Mouse (Mus musculus): ENCODE results near the gene Afm. TPM values are rescaled to one million over a fixed set of nuclear protein-coding genes. Genes with fewer than 3 reads are reported as not detected.

The Afm gene
- polyA plus RNA-seq, 1 experiment from 2014 or later: 2.2 TPM

GRCm38 (mm10) chr5:90478886-90479285 is 39.8 kb upstream of the Afm start:
- Histone ChIP-seq H3K27me3 (ENCODE audit: control insufficient read depth, insufficient read depth, low read length) (no peaks in the 10 kb centered on the region), H3K4me3 (ENCODE audit: low read depth, low read length) (no peak overlapping the region), H3K4me2 (replicated peaks; ENCODE audit: low read depth) (no peak overlapping the region), H3K27ac (replicated peaks) (no peak overlapping the region), H3K4me1 (replicated peaks; ENCODE audit: control insufficient read depth, insufficient read depth) (no peaks in the 10 kb centered on the region), H3K9me3 (ENCODE audit: control insufficient read depth, low read length) (no peaks in the 10 kb centered on the region), H3K9ac (ENCODE audit: low read length) (no peak overlapping the region), H3K36me3 (ENCODE audit: control insufficient read depth, insufficient read depth, low read length) (no peaks in the 10 kb centered on the region)
- TF ChIP-seq EP300 (optimal IDR thresholded peaks at IDR 0.05) (no peak), CTCF (IDR thresholded peaks at IDR 0.05; ENCODE audit: low read depth) (no peak)
- 81% methylated on average over 1 of the region's 1 CpGs for WGBS
- no peak for DNase-seq (ENCODE audit: low spot score)
- ATAC-seq (ENCODE audit: low FRiP score, low TSS enrichment): no peak

GRCm38 (mm10) chr5:90485597-90485996 is 33.1 kb upstream of the Afm start:
- DNase-seq (ENCODE audit: low spot score): no peak

GRCm38 (mm10) chr5:90488323-90488722 is 30.4 kb upstream of the Afm start:
- Histone ChIP-seq H3K27ac (replicated peaks) (no peak overlapping the region), H3K4me3 (ENCODE audit: low read depth, low read length) (no peak overlapping the region), H3K9me3 (ENCODE audit: control insufficient read depth, low read length) (no peaks in the 10 kb centered on the region), H3K9ac (ENCODE audit: low read length) (no peak overlapping the region), H3K4me1 (replicated peaks; ENCODE audit: control insufficient read depth, insufficient read depth) (no peaks in the 10 kb centered on the region), H3K4me2 (replicated peaks; ENCODE audit: low read depth) (no peak overlapping the region), H3K27me3 (ENCODE audit: control insufficient read depth, insufficient read depth, low read length) (no peaks in the 10 kb centered on the region), H3K36me3 (ENCODE audit: control insufficient read depth, insufficient read depth, low read length) (no peaks in the 10 kb centered on the region)
- ATAC-seq (ENCODE audit: low FRiP score, low TSS enrichment) (peak; percentile 78), DNase-seq (ENCODE audit: low spot score) (peak; percentile 24)
- no peak for TF ChIP-seq CTCF (IDR thresholded peaks at IDR 0.05; ENCODE audit: low read depth)
- no peak for TF ChIP-seq EP300 (optimal IDR thresholded peaks at IDR 0.05)
- 48% methylated on average over 7 of the region's 7 CpGs for WGBS

More at GRCm38 (mm10) chr5:90485597-90485996, 33.1 kb upstream of the Afm start:
- Histone ChIP-seq H3K4me1 (replicated peaks; ENCODE audit: control insufficient read depth, insufficient read depth) (no peaks in the 10 kb centered on the region), H3K27ac (replicated peaks) (no peak overlapping the region), H3K9ac (ENCODE audit: low read length) (no peak overlapping the region), H3K4me2 (replicated peaks; ENCODE audit: low read depth) (no peak overlapping the region), H3K36me3 (ENCODE audit: control insufficient read depth, insufficient read depth, low read length) (no peaks in the 10 kb centered on the region), H3K4me3 (ENCODE audit: low read depth, low read length) (no peak overlapping the region), H3K27me3 (ENCODE audit: control insufficient read depth, insufficient read depth, low read length) (no peaks in the 10 kb centered on the region), H3K9me3 (ENCODE audit: control insufficient read depth, low read length) (no peaks in the 10 kb centered on the region)
- ATAC-seq (ENCODE audit: low FRiP score, low TSS enrichment): no peak
- no peak for TF ChIP-seq EP300 (optimal IDR thresholded peaks at IDR 0.05)
- no peak for TF ChIP-seq CTCF (IDR thresholded peaks at IDR 0.05; ENCODE audit: low read depth)
- WGBS: 68% methylated on average over 7 of the region's 7 CpGs

GRCm38 (mm10) chr5:90490518-90490917 is 28.2 kb upstream of the Afm start, which contains the start of gene Afp:
Gene Afp (plus strand): TSS chr5:90490737.
- Histone ChIP-seq H3K4me2 (replicated peaks; ENCODE audit: low read depth) (no peak within 1 kb of the TSS; the same call in 1 of the 2 replicates), H3K27ac (replicated peaks) (no peak within 1 kb of the TSS), H3K4me1 (replicated peaks; ENCODE audit: control insufficient read depth, insufficient read depth) (no peaks in the 10 kb centered on the region), H3K9ac (ENCODE audit: low read length) (no peak within 1 kb of the TSS), H3K36me3 (ENCODE audit: control insufficient read depth, insufficient read depth, low read length) (no peaks in the 10 kb centered on the region), H3K27me3 (ENCODE audit: control insufficient read depth, insufficient read depth, low read length) (no peaks in the 10 kb centered on the region), H3K9me3 (ENCODE audit: control insufficient read depth, low read length) (no peaks in the 10 kb centered on the region), H3K4me3 (ENCODE audit: low read depth, low read length) (no peak within 1 kb of the TSS)
- TF ChIP-seq CTCF (IDR thresholded peaks at IDR 0.05; ENCODE audit: low read depth) (no peak), EP300 (optimal IDR thresholded peaks at IDR 0.05) (no peak)
- 83% methylated on average over 7 of the region's 7 CpGs for WGBS
- ATAC-seq (ENCODE audit: low FRiP score, low TSS enrichment) (no peak), DNase-seq (ENCODE audit: low spot score) (no peak)

- no peak overlapping the region for H3K4me2 ChIP-seq (replicated peaks; ENCODE audit: low read depth)
- no peak overlapping the region for H3K4me3 ChIP-seq (ENCODE audit: low read depth, low read length)
- 86% methylated on average over 9 of the region's 9 CpGs for WGBS
- H3K27me3 ChIP-seq (ENCODE audit: control insufficient read depth, insufficient read depth, low read length): no peaks in the 10 kb centered on the region
- TF ChIP-seq EP300 (optimal IDR thresholded peaks at IDR 0.05): no peak
- no peak for TF ChIP-seq CTCF (IDR thresholded peaks at IDR 0.05; ENCODE audit: low read depth)
- no peaks in the 10 kb centered on the region for H3K4me1 ChIP-seq (replicated peaks; ENCODE audit: control insufficient read depth, insufficient read depth)
- no peaks in the 10 kb centered on the region for H3K9me3 ChIP-seq (ENCODE audit: control insufficient read depth, low read length)
- DNase-seq (ENCODE audit: low spot score): no peak
- no peak for ATAC-seq (ENCODE audit: low FRiP score, low TSS enrichment)
- H3K9ac ChIP-seq (ENCODE audit: low read length): no peak overlapping the region
- H3K27ac ChIP-seq (replicated peaks): no peak overlapping the region
- H3K36me3 ChIP-seq (ENCODE audit: control insufficient read depth, insufficient read depth, low read length): no peaks in the 10 kb centered on the region
These were observed 26.3 kb upstream of the Afm start for GRCm38 (mm10) chr5:90492440-90492839.

- no peaks in the 10 kb centered on the region for H3K36me3 ChIP-seq (ENCODE audit: control insufficient read depth, insufficient read depth, low read length)
- H3K9ac ChIP-seq (ENCODE audit: low read length): no peak overlapping the region
- ATAC-seq (ENCODE audit: low FRiP score, low TSS enrichment) (no peak), DNase-seq (ENCODE audit: low spot score) (no peak)
- H3K27ac ChIP-seq (replicated peaks): no peak overlapping the region
- H3K27me3 ChIP-seq (ENCODE audit: control insufficient read depth, insufficient read depth, low read length): no peaks in the 10 kb centered on the region
- H3K9me3 ChIP-seq (ENCODE audit: control insufficient read depth, low read length): no peaks in the 10 kb centered on the region
- WGBS: 89% methylated on average over 4 of the region's 4 CpGs
- no peak for TF ChIP-seq EP300 (optimal IDR thresholded peaks at IDR 0.05)
- no peak for TF ChIP-seq CTCF (IDR thresholded peaks at IDR 0.05; ENCODE audit: low read depth)
- no peaks in the 10 kb centered on the region for H3K4me1 ChIP-seq (replicated peaks; ENCODE audit: control insufficient read depth, insufficient read depth)
- H3K4me2 ChIP-seq (replicated peaks; ENCODE audit: low read depth): no peak overlapping the region
- H3K4me3 ChIP-seq (ENCODE audit: low read depth, low read length): no peak overlapping the region
These were observed 24.4 kb upstream of the Afm start for GRCm38 (mm10) chr5:90494308-90494707.

Measured in stomach, postnatal 0 days (tissue).